Mouse (Mus musculus): ENCODE measurements at regions not wholly inside any gene's neighbourhood (a gene's known extent, or its start where the extent isn't known, plus 50 kb on each side); places are given as distances from the start of the nearest gene placed in this dataset.

DNA sequence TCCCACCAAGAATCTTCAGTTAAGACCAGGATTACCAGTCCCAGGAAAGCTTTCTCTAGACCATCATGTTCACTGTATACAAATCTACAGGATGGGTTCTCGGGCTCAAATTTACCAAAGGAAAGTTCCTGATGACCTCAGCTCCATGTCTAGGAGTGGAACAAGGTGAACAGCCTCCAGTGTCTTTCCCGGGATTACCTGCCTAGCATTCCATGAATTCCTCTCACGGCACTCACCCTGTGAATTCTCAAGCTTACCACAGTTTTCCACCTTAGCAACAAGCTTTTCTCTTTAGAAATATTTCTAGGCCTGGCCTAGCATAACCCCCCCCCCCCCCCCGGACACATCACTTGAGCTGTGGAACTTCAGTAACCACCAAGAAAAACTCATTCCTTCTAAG is 1158.9 kb downstream of the A830018L16Rik start:
- TF ChIP-seq CTCF (IDR thresholded peaks at IDR 0.05; ENCODE audit: control insufficient read depth, insufficient read depth, insufficient read length) (no peak), MYOD1 (IDR thresholded peaks at IDR 0.05; ENCODE audit: control insufficient read depth, insufficient read length, low read depth) (no peak), MAX (IDR thresholded peaks at IDR 0.05) (no peak), CEBPB (IDR thresholded peaks at IDR 0.05; ENCODE audit: low read depth) (no peak), MYOG (IDR thresholded peaks at IDR 0.05; ENCODE audit: control insufficient read depth, extremely low read depth, insufficient read length) (no peak), USF1 (IDR thresholded peaks at IDR 0.05; ENCODE audit: low read depth) (no peak), FOSL1 (IDR thresholded peaks at IDR 0.05; ENCODE audit: insufficient read depth, low read length, poor library complexity, severe bottlenecking) (no peak)

All from C2C12 (cell line).